Mouse (Mus musculus) liver, embryonic 12.5 days (tissue): Measurements from ENCODE around the gene Tomm20. TPM values are rescaled to one million over a fixed set of nuclear protein-coding genes. Genes with fewer than 3 reads are reported as not detected.

Source experiments
- ATAC-seq: fragments of 200-750 bp; cut with Nextera tagmentation; 2 replicates; pipeline ENCODE4 v1.8.0; 2017; ENCODE audit warnings: moderate number of reproducible peaks, mild to moderate bottlenecking, moderate library complexity
- H3K27ac ChIP-seq: fragments of 300-500 bp; sonication (generic); 2 replicates; pipeline ENCODE4 v1.5.1; 2016; ENCODE audit warnings: mild to moderate bottlenecking
- H3K27me3 ChIP-seq: fragments of 300-500 bp; sonication (generic); replicated peaks from 2 replicates; pipeline ENCODE4 v1.6.1; 2016; ENCODE audit warnings: mild to moderate bottlenecking, moderate library complexity
- H3K36me3 ChIP-seq: fragments of 300-500 bp; sonication (generic); 2 replicates; pipeline ENCODE4 v1.6.1; 2016; ENCODE audit warnings: mild to moderate bottlenecking, moderate library complexity
- H3K4me1 ChIP-seq: fragments of 300-500 bp; sonication (generic); 2 replicates; pipeline ENCODE4 v1.6.1; 2016
- H3K4me2 ChIP-seq: fragments of 300-500 bp; sonication (generic); 2 replicates; pipeline ENCODE4 v1.6.1; 2016; ENCODE audit warnings: mild to moderate bottlenecking, moderate library complexity
- H3K4me3 ChIP-seq: fragments of 300-500 bp; sonication (generic); 2 replicates; pipeline ENCODE4 v1.5.1; 2016; ENCODE audit warnings: mild to moderate bottlenecking, moderate library complexity
- H3K9ac ChIP-seq: fragments of 300-500 bp; sonication (generic); 2 replicates; pipeline ENCODE4 v1.6.1; 2016; ENCODE audit warnings: mild to moderate bottlenecking, moderate library complexity
- H3K9me3 ChIP-seq: fragments of 300-500 bp; sonication (generic); replicated peaks from 2 replicates; pipeline ENCODE4 v1.6.1; 2016; ENCODE audit warnings: mild to moderate bottlenecking, moderate library complexity
- whole genome bisulfite sequencing: fragments of 180-500 bp; shearing (Covaris S2); methylation state at CpG from one replicate; pipeline ENCODE4 v1.1.7; 2016; ENCODE audit not compliant: insufficient replicate concordance; 5-methylcytosine and 5-hydroxymethylcytosine counted together
- polyA plus RNA-seq: library from polyadenylated mRNA; unstranded; fragments of >200 nt; fragmentation: Nextera tagmentation; extraction: Ambion mirVana; gene quantifications from 2 replicates; pipeline ENCODE4 v1.2.1, GENCODE M21; 2016

The Tomm20 gene
- polyA plus RNA-seq, 1 experiment from 2014 or later: 232 TPM

GRCm38 (mm10) chr8:126974511-126974910, 28.9 kb upstream of the Tomm20 start:
- Histone ChIP-seq H3K9me3 (no peaks in the 10 kb centered on the region), H3K4me2 (no peak overlapping the region), H3K4me3 (no peak overlapping the region), H3K27ac (no peak overlapping the region), H3K4me1 (peaks cover 42% of the 10 kb centered on the region), H3K36me3 (no peaks in the 10 kb centered on the region), H3K27me3 (peaks cover 20% of the 10 kb centered on the region), H3K9ac (no peak overlapping the region)
- WGBS: 68% methylated on average over 4 of the region's 4 CpGs
- no peak for ATAC-seq

- Histone ChIP-seq H3K4me3 (no peak overlapping the region), H3K27ac (0 out of 2 replicates have a peak overlapping the region, but pooled peaks have one; percentile 24), H3K36me3 (peaks cover 7% of the 10 kb centered on the region), H3K27me3 (peaks cover 20% of the 10 kb centered on the region), H3K4me1 (peaks cover 41% of the 10 kb centered on the region), H3K9ac (peak overlapping the region; percentile 6; the same call in 1 of the 2 replicates), H3K4me2 (no peak overlapping the region), H3K9me3 (no peaks in the 10 kb centered on the region)
- ATAC-seq: no peak
- 31% methylated on average over 9 of the region's 9 CpGs for WGBS
These were observed 28.1 kb upstream of the Tomm20 start for GRCm38 (mm10) chr8:126973686-126974265.

- H3K4me3 ChIP-seq: no peak overlapping the region
- peaks cover 18% of the 10 kb centered on the region for H3K36me3 ChIP-seq
- H3K27ac ChIP-seq: no peak overlapping the region
- peaks cover 47% of the 10 kb centered on the region for H3K4me1 ChIP-seq
- no peak overlapping the region for H3K4me2 ChIP-seq
- peaks cover 15% of the 10 kb centered on the region for H3K27me3 ChIP-seq
- no peak overlapping the region for H3K9ac ChIP-seq
- no peaks in the 10 kb centered on the region for H3K9me3 ChIP-seq
- 55% methylated on average over 2 of the region's 2 CpGs for WGBS
- ATAC-seq: no peak
These were observed 27.0 kb upstream of the Tomm20 start for GRCm38 (mm10) chr8:126972649-126973048.

GRCm38 (mm10) chr8:126972102-126972501, 26.5 kb upstream of the Tomm20 start:
- Histone ChIP-seq H3K27me3 (peaks cover 12% of the 10 kb centered on the region), H3K4me1 (peaks cover 49% of the 10 kb centered on the region), H3K4me2 (no peak overlapping the region), H3K9ac (no peak overlapping the region), H3K9me3 (no peaks in the 10 kb centered on the region), H3K36me3 (peaks cover 24% of the 10 kb centered on the region), H3K4me3 (no peak overlapping the region), H3K27ac (no peak overlapping the region)
- 82% methylated on average over 2 of the region's 2 CpGs for WGBS
- no peak for ATAC-seq

GRCm38 (mm10) chr8:126971314-126971664, 25.6 kb upstream of the Tomm20 start:
- peak overlapping the region; percentile 68 for H3K27ac ChIP-seq
- H3K9ac ChIP-seq: peak overlapping the region; percentile 90
- H3K4me1 ChIP-seq: peaks cover 49% of the 10 kb centered on the region
- peaks cover 4% of the 10 kb centered on the region for H3K27me3 ChIP-seq
- H3K4me2 ChIP-seq: peak overlapping the region; percentile 87
- 12% methylated on average over 13 of the region's 13 CpGs for WGBS
- peaks cover 32% of the 10 kb centered on the region for H3K36me3 ChIP-seq
- peak overlapping the region; percentile 98 for H3K4me3 ChIP-seq
- ATAC-seq: peak; percentile 31
- no peaks in the 10 kb centered on the region for H3K9me3 ChIP-seq

- H3K36me3 ChIP-seq: peaks cover 37% of the 10 kb centered on the region
- peaks cover 49% of the 10 kb centered on the region for H3K4me1 ChIP-seq
- ATAC-seq: peak; percentile 98
- 2% methylated on average over 47 of the region's 50 CpGs for WGBS
- H3K27me3 ChIP-seq: no peaks in the 10 kb centered on the region
- peak within 1 kb of the TSS; percentile 68 for H3K27ac ChIP-seq
- no peaks in the 10 kb centered on the region for H3K9me3 ChIP-seq
- H3K4me3 ChIP-seq: peak within 1 kb of the TSS; percentile 98
- peak within 1 kb of the TSS; percentile 87 for H3K4me2 ChIP-seq
- H3K9ac ChIP-seq: peak within 1 kb of the TSS; percentile 90
These were observed 25.1 kb upstream of the Tomm20 start, which contains the start of gene Rbm34 for GRCm38 (mm10) chr8:126970579-126971313. Rbm34 (minus strand) TSS chr8:126971071.

- Histone ChIP-seq H3K9me3 (no peaks in the 10 kb centered on the region), H3K4me3 (no peak overlapping the region), H3K4me1 (peaks cover 47% of the 10 kb centered on the region), H3K9ac (no peak overlapping the region), H3K36me3 (peaks cover 49% of the 10 kb centered on the region), H3K27me3 (no peaks in the 10 kb centered on the region), H3K27ac (no peak overlapping the region), H3K4me2 (peak overlapping the region; percentile 87)
- WGBS: 76% methylated on average over 1 of the region's 1 CpGs
- no peak for ATAC-seq
These were observed 23.9 kb upstream of the Tomm20 start for GRCm38 (mm10) chr8:126969546-126969945.

- Histone ChIP-seq H3K4me2 (no peak overlapping the region), H3K27ac (no peak overlapping the region), H3K9me3 (no peaks in the 10 kb centered on the region), H3K9ac (no peak overlapping the region), H3K27me3 (no peaks in the 10 kb centered on the region), H3K4me3 (no peak overlapping the region), H3K36me3 (peaks cover 62% of the 10 kb centered on the region), H3K4me1 (peaks cover 33% of the 10 kb centered on the region)
- 84% methylated on average over 6 of the region's 6 CpGs for WGBS
- ATAC-seq: no peak
These were observed 22.5 kb upstream of the Tomm20 start for GRCm38 (mm10) chr8:126968107-126968506.

- Histone ChIP-seq H3K9ac (no peak overlapping the region), H3K4me1 (peaks cover 22% of the 10 kb centered on the region), H3K4me3 (no peak overlapping the region), H3K9me3 (no peaks in the 10 kb centered on the region), H3K36me3 (peaks cover 90% of the 10 kb centered on the region), H3K27me3 (no peaks in the 10 kb centered on the region), H3K27ac (no peak overlapping the region), H3K4me2 (no peak overlapping the region)
- WGBS: 69% methylated on average over 6 of the region's 6 CpGs
- no peak for ATAC-seq
These were observed 19.6 kb upstream of the Tomm20 start for GRCm38 (mm10) chr8:126965246-126965645.

- H3K27me3 ChIP-seq: no peaks in the 10 kb centered on the region
- H3K27ac ChIP-seq: no peak overlapping the region
- H3K4me1 ChIP-seq: peaks cover 3% of the 10 kb centered on the region; the same call in 1 of the 2 replicates
- H3K4me3 ChIP-seq: no peak overlapping the region
- H3K9ac ChIP-seq: no peak overlapping the region
- no peaks in the 10 kb centered on the region for H3K9me3 ChIP-seq
- H3K4me2 ChIP-seq: no peak overlapping the region
- H3K36me3 ChIP-seq: peaks cover 97% of the 10 kb centered on the region
- no peak for ATAC-seq
- 91% methylated on average over 1 of the region's 1 CpGs for WGBS
These were observed 17.2 kb upstream of the Tomm20 start for GRCm38 (mm10) chr8:126962871-126963270.

GRCm38 (mm10) chr8:126961516-126961915, 15.9 kb upstream of the Tomm20 start:
- Histone ChIP-seq H3K27me3 (no peaks in the 10 kb centered on the region), H3K27ac (no peak overlapping the region), H3K9ac (no peak overlapping the region), H3K4me2 (no peak overlapping the region), H3K4me3 (no peak overlapping the region), H3K36me3 (peaks cover 97% of the 10 kb centered on the region), H3K9me3 (no peaks in the 10 kb centered on the region), H3K4me1 (no peaks in the 10 kb centered on the region)
- ATAC-seq: no peak
- WGBS: 92% methylated on average over 3 of the region's 3 CpGs

GRCm38 (mm10) chr8:126951900-126952636, 6.4 kb upstream of the Tomm20 start:
- Histone ChIP-seq H3K36me3 (peaks cover 94% of the 10 kb centered on the region), H3K9me3 (no peaks in the 10 kb centered on the region), H3K4me2 (no peak overlapping the region), H3K27me3 (no peaks in the 10 kb centered on the region), H3K9ac (no peak overlapping the region), H3K4me3 (no peak overlapping the region), H3K4me1 (no peaks in the 10 kb centered on the region), H3K27ac (no peak overlapping the region)
- WGBS: 85% methylated on average over 11 of the region's 11 CpGs
- no peak for ATAC-seq
